Mouse (Mus musculus) inflammation-experienced regulatory T-cells (primary cell): ENCODE data around the gene Olfr723. TPM values are rescaled to one million over a fixed set of nuclear protein-coding genes. Genes with fewer than 3 reads are reported as not detected.

Experiments used
- polyA plus RNA-seq, 2 experiments: library from polyadenylated mRNA; unstranded; fragments of 100-300 nt; shearing (Covaris generic); gene quantifications; one replicate each; pipeline ENCODE4 v1.2.1; 2017

Olfr723 gene
- not detected for polyA plus RNA-seq

DNA sequence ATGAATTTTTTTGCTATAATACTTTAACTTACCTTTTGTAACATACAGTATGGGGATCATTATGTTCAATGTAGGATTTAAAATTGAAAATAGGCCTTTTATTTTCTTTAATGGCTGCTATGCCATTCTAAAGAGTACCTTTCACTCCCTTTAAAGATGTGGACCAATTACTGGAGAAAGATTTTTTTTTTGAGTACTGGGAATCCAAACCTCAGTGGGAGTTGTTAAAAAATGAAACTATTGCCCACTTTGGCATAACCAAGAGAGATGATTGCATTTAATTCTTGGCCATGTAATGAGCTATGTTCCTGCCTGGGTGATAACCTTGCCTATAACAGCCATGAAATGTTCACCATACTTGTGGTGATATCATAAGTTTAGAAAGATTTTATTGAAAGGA is at the start of gene Olfr723:
Gene Olfr723, minus strand, starts transcription at position 101 of the 400 bp plus-strand sequence.

GRCm38 (mm10) chr14:49963174-49963573 is 31.6 kb upstream of the Olfr723 start, which contains the start of gene Olfr724:
Olfr724 (minus strand) TSS chr14:49963274.

DNA sequence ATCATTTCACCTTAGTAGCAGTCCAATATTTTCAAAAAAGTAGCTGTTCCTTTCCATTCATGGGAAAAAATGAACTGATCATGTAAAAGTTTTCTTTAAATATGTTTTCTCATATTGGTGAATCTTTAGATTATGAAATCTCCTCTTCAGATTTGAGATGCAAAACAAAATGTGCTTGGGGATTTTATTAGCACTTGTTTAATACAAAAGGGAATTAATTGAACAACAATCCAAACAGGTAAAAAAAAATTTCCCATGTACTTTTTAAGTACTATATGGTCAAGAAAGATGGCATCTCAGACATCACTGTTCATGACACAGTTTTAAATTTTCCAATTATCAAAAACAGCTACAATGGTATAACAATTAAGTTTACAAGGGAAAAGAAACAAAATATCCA is 29.7 kb downstream of the Olfr723 start, which contains the start of gene Olfr722:
Gene Olfr722, minus strand, starts transcription at position 101 of the 400 bp plus-strand sequence.

Other genes starting within 250 kb of the Olfr723 start
- gene Armh4, start 148.4 kb downstream of the Olfr723 start, polyA plus RNA-seq, result under 1 TPM in 1 of 2 experiments, not detected in 1; 0.09 TPM
- gene Olfr722, start 29.8 kb downstream of the Olfr723 start, polyA plus RNA-seq, result 1 to 10 TPM in 1 of 2 experiments, not detected in 1; 1.2 TPM
- not detected for gene Olfr724, start 31.5 kb upstream of the Olfr723 start, polyA plus RNA-seq
- not detected for gene Olfr725, start 108.6 kb upstream of the Olfr723 start, polyA plus RNA-seq
- under 1 TPM; 0.22 to 0.37 TPM for gene Olfr726, start 159.2 kb upstream of the Olfr723 start, polyA plus RNA-seq
- under 1 TPM in 1 of 2 experiments, not detected in 1; 0.89 TPM for gene Olfr727, start 191.4 kb upstream of the Olfr723 start, polyA plus RNA-seq
- under 1 TPM in 1 of 2 experiments, not detected in 1; 0.42 TPM for gene Olfr728, start 210.9 kb upstream of the Olfr723 start, polyA plus RNA-seq
- gene Olfr729, start 221.1 kb upstream of the Olfr723 start, polyA plus RNA-seq, result under 1 TPM; 0.08 to 0.43 TPM